Mouse (Mus musculus): ENCODE measurements around the gene Upk2. TPM values are rescaled to one million over a fixed set of nuclear protein-coding genes. Genes with fewer than 3 reads are reported as not detected.
A peak's percentile ranks its signal among the peaks of the same experiment; 100 is the strongest.
"Not testable (repeated sequence)": the region's sequence is repeated elsewhere in the genome, so short reads cannot be mapped to it uniquely, and the experiment has no call there.

The Upk2 gene
- total RNA-seq, 4 experiments from 2014 or later, result not detected

GRCm38 (mm10) chr9:44461950-44462349 lies 7.2 kb upstream of the Upk2 start:
- DNase-seq, result no peak

GRCm38 (mm10) chr9:44457035-44457742 lies 2.4 kb upstream of the Upk2 start:
- no peak for DNase-seq

GRCm38 (mm10) chr9:44454132-44454890 lies 465 bp downstream of the Upk2 start:
- peak; percentile 58 for DNase-seq

GRCm38 (mm10) chr9:44450387-44450786 lies 4.4 kb downstream of the Upk2 start:
- DNase-seq, result no peak

GRCm38 (mm10) chr9:44444402-44445025 lies 10.3 kb downstream of the Upk2 start:
- not testable (repeated sequence) for DNase-seq

GRCm38 (mm10) chr9:44440961-44441360 lies 13.8 kb downstream of the Upk2 start, which contains the start of gene Foxr1:
Foxr1 (minus strand) TSS chr9:44441136.
- no peak for DNase-seq

GRCm38 (mm10) chr9:44435747-44436146 lies 19.0 kb downstream of the Upk2 start:
- no peak for DNase-seq

- DNase-seq, result no peak
These were observed 22.1 kb downstream of the Upk2 start for GRCm38 (mm10) chr9:44432577-44433185.

- no peak for DNase-seq
These were observed 31.2 kb downstream of the Upk2 start for GRCm38 (mm10) chr9:44423576-44423975.

- no peak for DNase-seq
These were observed 34.4 kb downstream of the Upk2 start for GRCm38 (mm10) chr9:44420280-44420898.

GRCm38 (mm10) chr9:44419730-44420129 lies 35.0 kb downstream of the Upk2 start:
- DNase-seq, result not testable (repeated sequence)

- DNase-seq, result no peak
These were observed 36.0 kb downstream of the Upk2 start, which contains the start of gene Ccdc84 for GRCm38 (mm10) chr9:44418519-44419385. Ccdc84 (minus strand) TSS chr9:44418569.

- DNase-seq, result peak; percentile 91
These were observed 36.8 kb downstream of the Upk2 start for GRCm38 (mm10) chr9:44417892-44418363.

- no peak for DNase-seq
These were observed 37.5 kb downstream of the Upk2 start for GRCm38 (mm10) chr9:44417156-44417891.

- DNase-seq, result no peak
These were observed 42.0 kb downstream of the Upk2 start for GRCm38 (mm10) chr9:44412781-44413180.

- DNase-seq, result no peak
These were observed 42.5 kb downstream of the Upk2 start for GRCm38 (mm10) chr9:44412306-44412705.

GRCm38 (mm10) chr9:44411601-44412130 lies 43.1 kb downstream of the Upk2 start:
- no peak for DNase-seq

- DNase-seq, result no peak
These were observed 44.0 kb downstream of the Upk2 start for GRCm38 (mm10) chr9:44410647-44411336.

- DNase-seq, result not testable (repeated sequence)
These were observed 46.1 kb downstream of the Upk2 start for GRCm38 (mm10) chr9:44408693-44409092.

GRCm38 (mm10) chr9:44407752-44408097 lies 47.1 kb downstream of the Upk2 start:
- no peak for DNase-seq
